Mouse (Mus musculus) thymus, postnatal 10 days (tissue): ENCODE results near the gene Pias1.

Source experiments
- DNase-seq, 2 experiments: peaks; one replicate each; pipeline ENCODE4 v3.0.0; 2021; ENCODE audit warnings: low spot score in 2 of 2

The Pias1 gene

GRCm38 (mm10) chr9:62857719-62858261, 129.9 kb downstream of the Pias1 start, which contains the start of gene Calml4:
TSS of gene Calml4 (plus strand) at chr9:62858080.
- no peak for DNase-seq

DNA sequence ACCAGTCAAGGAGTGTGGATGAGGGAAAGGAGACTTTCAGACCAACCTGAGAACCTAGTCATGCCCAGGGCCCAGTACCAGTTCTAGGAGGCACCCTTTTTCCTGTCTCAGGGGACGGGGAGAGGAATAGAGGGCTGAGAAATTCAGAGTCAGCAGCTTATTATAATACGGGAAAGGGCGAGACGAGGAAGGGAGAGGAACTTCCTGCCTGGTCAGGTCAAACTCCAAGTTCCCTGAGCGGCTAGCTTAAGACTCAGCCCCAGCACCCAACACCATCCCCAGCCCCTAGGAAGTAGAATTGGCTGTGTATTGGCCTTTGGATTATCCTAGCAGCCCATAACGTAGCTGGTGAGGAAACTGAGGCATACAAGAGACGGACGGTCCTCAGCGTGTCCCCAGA, 130.5 kb downstream of the Pias1 start:
- no peak for DNase-seq

- no peak for DNase-seq
Observed at GRCm38 (mm10) chr9:62854483-62854882, 133.2 kb downstream of the Pias1 start.

DNA sequence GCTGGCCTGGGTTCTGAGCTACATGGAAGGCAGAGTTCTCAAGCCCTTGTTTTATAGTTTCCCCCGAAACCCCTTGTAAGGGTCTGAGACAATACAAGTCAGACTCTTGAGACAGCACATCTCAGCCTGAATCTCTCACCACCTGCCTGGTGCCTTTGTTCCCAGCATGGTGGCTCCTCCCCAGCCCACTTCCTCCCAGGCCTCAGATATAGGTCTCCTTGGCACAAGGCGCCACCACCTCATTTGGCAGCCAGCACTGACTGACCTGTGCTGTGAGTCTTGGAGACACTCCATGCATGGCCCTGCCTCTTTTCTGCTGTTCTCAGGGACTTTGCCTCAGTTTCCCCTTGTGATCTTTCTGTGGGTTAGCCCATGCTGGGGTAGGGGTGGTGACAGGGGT, 136.2 kb downstream of the Pias1 start:
- DNase-seq: peak; percentile 72 to 78

- DNase-seq: no peak
Observed at GRCm38 (mm10) chr9:62848641-62849040, 139.1 kb downstream of the Pias1 start.

- DNase-seq: peak; percentile 70 to 89
Observed at GRCm38 (mm10) chr9:62847694-62848093, 140.0 kb downstream of the Pias1 start.

- no peak for DNase-seq
Observed at GRCm38 (mm10) chr9:62844461-62844860, 143.3 kb downstream of the Pias1 start.

GRCm38 (mm10) chr9:62843356-62844024, 144.2 kb downstream of the Pias1 start:
- DNase-seq: no peak

DNA sequence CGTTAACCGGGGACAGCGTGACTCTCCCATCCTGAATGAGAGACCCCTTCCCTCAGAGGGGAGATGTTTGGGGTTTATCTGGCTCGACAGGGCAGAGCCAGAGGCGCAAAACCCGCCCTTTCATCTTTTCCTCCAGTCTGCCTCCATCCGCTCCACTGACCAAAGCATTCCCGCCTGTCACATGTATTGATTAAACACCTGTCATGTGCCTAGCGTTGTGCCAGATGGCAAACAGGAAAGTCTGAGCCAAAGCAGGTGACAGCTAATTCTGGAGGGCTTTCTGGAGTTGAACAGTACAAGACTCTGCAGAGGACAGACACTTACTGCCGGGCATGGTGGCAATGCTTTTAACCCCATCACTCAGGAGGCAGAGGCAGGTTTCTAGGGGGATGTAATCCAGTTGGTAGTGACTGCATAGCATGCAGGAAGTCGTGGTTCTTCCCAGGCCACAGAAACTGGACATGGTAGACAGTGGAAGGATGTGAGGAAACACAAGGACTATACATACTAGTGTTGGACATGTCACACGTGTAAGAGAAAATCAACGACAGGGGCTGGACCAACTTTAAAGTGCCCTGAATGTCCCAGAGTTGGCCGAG, 148.5 kb downstream of the Pias1 start:
- DNase-seq: no peak

- DNase-seq: peak; percentile 72 to 79
Observed at GRCm38 (mm10) chr9:62838506-62839171, 149.1 kb downstream of the Pias1 start, which contains the start of gene Cln6. TSS of gene Cln6 (plus strand) at chr9:62838785.

- no peak for DNase-seq
Observed at GRCm38 (mm10) chr9:62838146-62838505, 149.6 kb downstream of the Pias1 start.

GRCm38 (mm10) chr9:62837611-62838010, 150.1 kb downstream of the Pias1 start:
- no peak for DNase-seq

DNA sequence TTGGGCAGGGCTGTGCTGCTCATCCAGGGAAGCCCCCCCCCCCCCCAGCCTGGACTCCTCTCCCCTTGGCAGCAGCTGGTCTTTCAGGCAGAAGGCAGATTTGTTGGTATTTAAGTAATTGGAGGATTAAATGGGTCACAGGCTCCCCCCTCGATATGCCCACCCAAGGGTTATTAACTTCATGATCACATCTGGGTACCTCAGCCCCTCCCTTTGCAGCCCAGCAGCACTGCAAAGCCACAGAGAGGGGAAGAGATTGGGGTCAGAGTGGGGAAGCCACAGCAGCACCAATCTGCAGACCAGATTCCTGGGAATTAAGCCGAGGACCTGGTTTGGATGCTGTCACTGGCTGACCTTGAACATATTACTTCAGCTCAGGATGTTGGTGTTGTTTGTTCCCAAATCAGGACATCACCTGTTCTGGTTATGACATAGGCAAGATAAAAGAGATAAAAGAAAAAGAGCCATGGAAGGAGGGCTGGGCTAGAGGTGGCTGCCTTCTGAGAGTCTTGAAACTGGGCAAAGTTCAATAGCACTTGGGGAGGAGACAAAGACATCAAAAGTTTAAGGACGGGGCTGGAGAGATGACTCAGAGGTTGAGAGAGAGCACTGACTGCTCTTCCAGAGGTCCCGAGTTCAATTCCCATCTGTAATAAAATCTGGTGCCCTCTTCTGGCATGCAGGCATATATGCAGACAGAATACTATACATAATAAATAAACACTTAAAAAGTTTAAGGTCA, 151.8 kb downstream of the Pias1 start:
- no peak for DNase-seq

DNA sequence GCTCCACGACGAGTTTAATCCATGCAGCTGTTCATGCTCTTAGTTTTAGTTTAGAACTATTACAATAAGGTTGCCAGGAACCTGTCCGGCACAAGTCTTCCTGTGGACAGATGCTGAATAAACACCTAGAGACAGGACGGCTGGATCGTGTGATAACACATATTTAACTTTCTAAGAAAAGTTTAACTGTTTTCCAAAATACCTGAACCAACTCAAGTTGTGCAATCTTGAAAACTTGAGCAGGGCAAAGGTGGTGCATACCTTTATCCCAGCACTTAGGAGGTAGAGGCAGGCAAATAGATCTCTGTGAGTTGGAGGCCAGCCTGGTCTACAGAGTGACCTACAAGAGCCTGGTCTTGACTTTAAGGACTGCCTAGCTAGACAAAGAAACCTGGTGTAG, 152.8 kb downstream of the Pias1 start:
- no peak for DNase-seq

DNA sequence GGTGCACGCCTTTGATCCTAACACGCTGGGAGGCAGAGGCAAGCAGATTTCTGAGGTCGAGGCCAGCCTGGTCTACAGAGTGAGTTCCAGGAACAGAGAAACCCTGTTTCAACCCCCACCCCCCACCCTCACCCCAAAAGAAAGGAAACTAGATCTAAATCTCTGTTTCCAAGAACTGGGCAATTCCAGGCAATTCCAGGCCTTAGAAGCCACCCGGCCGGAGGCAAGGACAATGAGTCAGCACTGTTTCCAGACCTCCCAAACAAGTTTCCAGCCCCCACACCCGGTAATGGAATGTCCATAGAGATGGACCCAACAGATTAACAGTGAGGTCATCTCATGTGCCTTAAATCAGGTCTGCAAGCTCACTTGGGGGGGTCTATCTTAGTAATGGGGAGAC, 157.8 kb downstream of the Pias1 start:
- DNase-seq: no peak

GRCm38 (mm10) chr9:62828662-62829086, 159.1 kb downstream of the Pias1 start:
- peak; percentile 81 to 89 for DNase-seq
